Mouse (Mus musculus): ENCODE data around the gene Fam49a. TPM values are rescaled to one million over a fixed set of nuclear protein-coding genes. Genes with fewer than 3 reads are reported as not detected.
"Not testable (repeated sequence)": the region's sequence is repeated elsewhere in the genome, so short reads cannot be mapped to it uniquely, and the experiment has no call there.

The Fam49a gene
- polyA plus RNA-seq, 1 experiment, result 0.38 TPM

DNA sequence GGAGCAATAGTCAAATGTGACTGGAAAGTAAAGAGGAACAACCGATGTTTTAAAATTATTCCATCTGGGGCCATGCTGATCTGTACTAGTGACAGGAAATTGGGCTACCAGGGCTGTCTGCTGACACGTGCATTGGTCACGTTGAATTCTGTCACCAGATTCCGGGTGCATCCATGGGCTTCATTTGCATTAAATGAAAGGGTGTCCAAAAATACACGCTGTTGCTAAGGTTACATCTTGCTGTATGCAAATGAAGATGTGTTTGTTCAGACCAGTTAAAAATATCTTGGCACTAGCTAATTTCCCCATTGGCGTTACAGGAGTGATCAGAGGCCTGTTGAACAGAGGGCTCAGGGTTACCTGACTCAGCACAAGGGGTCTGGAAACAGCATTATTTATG, 36.2 kb upstream of the Fam49a start:
- no peaks in the 10 kb centered on the region for H3K27me3 ChIP-seq (ENCODE audit: control insufficient read depth, insufficient read depth, low read length)
- TF ChIP-seq CTCF (IDR thresholded peaks at IDR 0.05; ENCODE audit: control insufficient read depth, insufficient read depth, insufficient replicate concordance, low read depth, low read length) (no peak), POLR2A (IDR thresholded peaks at IDR 0.05; ENCODE audit: control insufficient read depth, low read depth, low read length) (no peak)
- H3K27ac ChIP-seq (ENCODE audit: control insufficient read depth, insufficient read depth, low read depth, low read length), result no peak overlapping the region
- H3K36me3 ChIP-seq (ENCODE audit: control insufficient read depth, insufficient read depth, low read length), result no peaks in the 10 kb centered on the region
- H3K4me1 ChIP-seq (ENCODE audit: control insufficient read depth, insufficient read depth, low read length), result no peaks in the 10 kb centered on the region
- H3K4me3 ChIP-seq (ENCODE audit: control insufficient read depth, low read depth, low read length), result no peak overlapping the region

DNA sequence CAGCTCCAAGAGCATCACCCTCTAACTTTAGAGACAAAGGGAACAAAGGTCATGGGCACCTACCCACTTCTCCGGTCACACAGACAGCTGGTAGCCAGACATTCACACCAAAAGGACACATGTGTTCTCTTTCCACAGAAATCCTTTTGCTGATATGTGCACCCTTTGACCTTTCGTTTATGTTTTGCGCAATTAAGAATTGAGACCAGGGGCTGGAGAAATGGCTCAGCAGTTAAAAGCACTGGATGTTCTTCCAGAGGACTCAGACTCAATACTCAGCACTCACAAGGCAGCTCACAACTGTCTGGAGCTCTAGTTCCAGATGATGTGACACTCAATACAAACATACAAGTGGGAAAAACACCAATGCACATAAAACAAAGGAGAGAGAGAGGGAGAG, 34.3 kb upstream of the Fam49a start:
- H3K27ac ChIP-seq (ENCODE audit: control insufficient read depth, insufficient read depth, low read depth, low read length), result no peak overlapping the region
- no peaks in the 10 kb centered on the region for H3K36me3 ChIP-seq (ENCODE audit: control insufficient read depth, insufficient read depth, low read length)
- H3K27me3 ChIP-seq (ENCODE audit: control insufficient read depth, insufficient read depth, low read length), result no peaks in the 10 kb centered on the region
- no peak overlapping the region for H3K4me3 ChIP-seq (ENCODE audit: control insufficient read depth, low read depth, low read length)
- no peaks in the 10 kb centered on the region for H3K4me1 ChIP-seq (ENCODE audit: control insufficient read depth, insufficient read depth, low read length)
- TF ChIP-seq POLR2A (IDR thresholded peaks at IDR 0.05; ENCODE audit: control insufficient read depth, low read depth, low read length), result no peak
- TF ChIP-seq CTCF (IDR thresholded peaks at IDR 0.05; ENCODE audit: control insufficient read depth, insufficient read depth, insufficient replicate concordance, low read depth, low read length), result no peak

DNA sequence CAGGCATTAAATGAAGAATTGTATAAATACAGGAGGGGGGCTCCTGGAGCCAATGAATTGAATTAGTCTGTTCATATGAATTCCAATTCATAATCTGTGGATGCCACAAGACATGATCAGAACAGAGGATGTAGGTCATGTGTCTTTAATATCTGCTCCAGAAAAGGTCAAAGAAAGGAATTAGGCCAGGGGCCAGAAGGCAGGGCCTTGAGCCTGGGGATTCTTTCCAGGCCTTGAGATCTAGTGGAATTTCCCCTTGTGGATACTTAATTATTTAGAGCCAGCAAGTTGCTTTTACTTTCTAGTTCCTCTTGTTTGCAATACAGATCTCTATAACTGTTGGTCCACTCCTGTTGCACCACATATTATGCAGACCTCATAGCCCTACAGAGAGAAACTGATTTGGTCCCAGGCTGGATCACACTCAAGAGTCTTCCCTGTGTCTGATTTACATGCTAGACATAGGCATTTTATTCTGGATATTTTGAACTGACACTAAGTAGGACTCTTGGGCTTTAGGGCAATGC, 31.8 kb upstream of the Fam49a start:
- no peaks in the 10 kb centered on the region for H3K36me3 ChIP-seq (ENCODE audit: control insufficient read depth, insufficient read depth, low read length)
- no peak for TF ChIP-seq CTCF (IDR thresholded peaks at IDR 0.05; ENCODE audit: control insufficient read depth, insufficient read depth, insufficient replicate concordance, low read depth, low read length)
- no peak for TF ChIP-seq POLR2A (IDR thresholded peaks at IDR 0.05; ENCODE audit: control insufficient read depth, low read depth, low read length)
- H3K27me3 ChIP-seq (ENCODE audit: control insufficient read depth, insufficient read depth, low read length), result no peaks in the 10 kb centered on the region
- no peak overlapping the region for H3K27ac ChIP-seq (ENCODE audit: control insufficient read depth, insufficient read depth, low read depth, low read length)
- no peaks in the 10 kb centered on the region for H3K4me1 ChIP-seq (ENCODE audit: control insufficient read depth, insufficient read depth, low read length)
- H3K4me3 ChIP-seq (ENCODE audit: control insufficient read depth, low read depth, low read length), result no peak overlapping the region

DNA sequence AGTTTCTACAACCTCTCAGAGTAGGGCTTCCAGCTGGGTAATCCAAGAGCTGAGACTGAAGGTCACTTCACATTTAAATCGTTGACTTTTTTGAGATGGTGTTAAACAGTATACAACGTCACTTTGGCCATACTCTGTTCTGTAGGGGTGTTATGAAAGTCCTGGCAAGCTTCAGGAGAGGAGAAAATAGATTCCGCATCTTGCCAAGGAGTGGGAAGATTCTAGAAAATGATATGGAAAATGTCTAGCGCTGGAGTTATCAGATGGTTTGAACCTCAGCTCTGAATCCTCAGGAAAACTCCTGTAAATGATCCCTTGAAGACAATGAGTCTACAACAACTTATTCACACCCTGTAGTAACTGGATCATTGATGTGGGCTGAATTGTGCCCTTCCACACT, 29.8 kb upstream of the Fam49a start:
- Histone ChIP-seq H3K27me3 (ENCODE audit: control insufficient read depth, insufficient read depth, low read length) (no peaks in the 10 kb centered on the region), H3K36me3 (ENCODE audit: control insufficient read depth, insufficient read depth, low read length) (no peaks in the 10 kb centered on the region), H3K27ac (ENCODE audit: control insufficient read depth, insufficient read depth, low read depth, low read length) (no peak overlapping the region), H3K4me1 (ENCODE audit: control insufficient read depth, insufficient read depth, low read length) (no peaks in the 10 kb centered on the region), H3K4me3 (ENCODE audit: control insufficient read depth, low read depth, low read length) (no peak overlapping the region)
- no peak for TF ChIP-seq POLR2A (IDR thresholded peaks at IDR 0.05; ENCODE audit: control insufficient read depth, low read depth, low read length)
- TF ChIP-seq CTCF (IDR thresholded peaks at IDR 0.05; ENCODE audit: control insufficient read depth, insufficient read depth, insufficient replicate concordance, low read depth, low read length), result no peak

- no peak overlapping the region for H3K4me3 ChIP-seq (ENCODE audit: control insufficient read depth, low read depth, low read length)
- no peak for TF ChIP-seq POLR2A (IDR thresholded peaks at IDR 0.05; ENCODE audit: control insufficient read depth, low read depth, low read length)
- no peak for TF ChIP-seq CTCF (IDR thresholded peaks at IDR 0.05; ENCODE audit: control insufficient read depth, insufficient read depth, insufficient replicate concordance, low read depth, low read length)
- no peaks in the 10 kb centered on the region for H3K4me1 ChIP-seq (ENCODE audit: control insufficient read depth, insufficient read depth, low read length)
Observed at GRCm38 (mm10) chr12:12236978-12237377, 25.0 kb upstream of the Fam49a start.

DNA sequence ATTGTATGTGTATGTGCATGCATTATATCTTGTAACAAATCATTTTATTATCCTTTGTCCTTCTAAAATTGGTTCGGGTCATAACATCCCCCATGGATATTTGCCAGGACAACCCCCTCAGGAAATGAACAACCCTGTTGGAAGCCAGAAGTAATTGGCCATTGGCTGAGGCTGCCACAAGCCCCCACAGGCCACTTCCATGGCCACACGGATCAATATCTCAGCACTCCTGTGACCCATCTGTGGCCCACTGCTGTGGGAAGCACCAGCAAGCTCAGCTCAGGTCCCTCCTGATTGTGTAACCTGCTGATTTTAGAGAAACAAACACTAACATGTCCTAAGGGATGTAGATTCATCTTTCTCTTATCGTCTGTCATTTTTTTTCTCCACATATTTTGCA, 22.4 kb upstream of the Fam49a start:
- H3K27me3 ChIP-seq (ENCODE audit: control insufficient read depth, insufficient read depth, low read length), result no peaks in the 10 kb centered on the region
- H3K27ac ChIP-seq (ENCODE audit: control insufficient read depth, insufficient read depth, low read depth, low read length), result no peak overlapping the region
- no peaks in the 10 kb centered on the region for H3K36me3 ChIP-seq (ENCODE audit: control insufficient read depth, insufficient read depth, low read length)
- no peaks in the 10 kb centered on the region for H3K4me1 ChIP-seq (ENCODE audit: control insufficient read depth, insufficient read depth, low read length)
- no peak for TF ChIP-seq POLR2A (IDR thresholded peaks at IDR 0.05; ENCODE audit: control insufficient read depth, low read depth, low read length)
- no peak for TF ChIP-seq CTCF (IDR thresholded peaks at IDR 0.05; ENCODE audit: control insufficient read depth, insufficient read depth, insufficient replicate concordance, low read depth, low read length)
- no peak overlapping the region for H3K4me3 ChIP-seq (ENCODE audit: control insufficient read depth, low read depth, low read length)

More at GRCm38 (mm10) chr12:12236978-12237377, 25.0 kb upstream of the Fam49a start:
- Histone ChIP-seq H3K27me3 (ENCODE audit: control insufficient read depth, insufficient read depth, low read length) (no peaks in the 10 kb centered on the region), H3K36me3 (ENCODE audit: control insufficient read depth, insufficient read depth, low read length) (no peaks in the 10 kb centered on the region), H3K27ac (ENCODE audit: control insufficient read depth, insufficient read depth, low read depth, low read length) (no peak overlapping the region)

- no peaks in the 10 kb centered on the region for H3K36me3 ChIP-seq (ENCODE audit: control insufficient read depth, insufficient read depth, low read length)
- no peaks in the 10 kb centered on the region for H3K4me1 ChIP-seq (ENCODE audit: control insufficient read depth, insufficient read depth, low read length)
- H3K27me3 ChIP-seq (ENCODE audit: control insufficient read depth, insufficient read depth, low read length), result no peaks in the 10 kb centered on the region
- no peak overlapping the region for H3K4me3 ChIP-seq (ENCODE audit: control insufficient read depth, low read depth, low read length)
- TF ChIP-seq CTCF (IDR thresholded peaks at IDR 0.05; ENCODE audit: control insufficient read depth, insufficient read depth, insufficient replicate concordance, low read depth, low read length) (no peak), POLR2A (IDR thresholded peaks at IDR 0.05; ENCODE audit: control insufficient read depth, low read depth, low read length) (no peak)
- no peak overlapping the region for H3K27ac ChIP-seq (ENCODE audit: control insufficient read depth, insufficient read depth, low read depth, low read length)
Observed at GRCm38 (mm10) chr12:12243148-12243547, 18.8 kb upstream of the Fam49a start.

DNA sequence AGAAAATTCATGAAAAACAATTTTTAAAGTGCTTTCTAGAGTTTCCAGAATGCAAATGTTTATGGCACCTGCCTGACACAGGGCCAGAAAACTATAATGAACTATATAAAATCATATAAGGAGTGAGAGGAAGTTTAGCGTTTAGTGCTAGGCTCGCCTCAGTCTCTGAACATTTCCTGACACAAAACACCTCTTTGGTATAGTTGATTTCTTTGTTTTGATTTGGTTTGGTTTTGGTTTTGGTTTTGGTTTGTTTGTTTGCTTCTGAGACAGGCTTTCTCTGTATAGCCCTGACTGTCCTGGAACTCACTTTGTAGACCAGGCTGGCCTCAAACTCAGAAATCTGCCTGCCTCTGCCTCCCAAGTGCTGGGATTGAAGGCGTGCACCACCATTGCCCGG, 14.9 kb upstream of the Fam49a start:
- H3K27ac ChIP-seq (ENCODE audit: control insufficient read depth, insufficient read depth, low read depth, low read length); H3K4me1 ChIP-seq (ENCODE audit: control insufficient read depth, insufficient read depth, low read length); H3K4me3 ChIP-seq (ENCODE audit: control insufficient read depth, low read depth, low read length); H3K27me3 ChIP-seq (ENCODE audit: control insufficient read depth, insufficient read depth, low read length); H3K36me3 ChIP-seq (ENCODE audit: control insufficient read depth, insufficient read depth, low read length): not testable (repeated sequence)
